Mouse (Mus musculus): ENCODE measurements at regions not wholly inside any gene's neighbourhood (a gene's known extent, or its start where the extent isn't known, plus 50 kb on each side); places are given as distances from the start of the nearest gene placed in this dataset.

GRCm38 (mm10) chr10:44820379-44820778 lies 246.6 kb upstream of the Prep start:
- DNase-seq, result no peak

GRCm38 (mm10) chr10:44819361-44819760 lies 247.6 kb upstream of the Prep start:
- no peak for DNase-seq

GRCm38 (mm10) chr10:44818615-44819014 lies 248.4 kb upstream of the Prep start:
- DNase-seq, result no peak

- DNase-seq, result no peak
Measured at GRCm38 (mm10) chr10:44796205-44796604, 267.9 kb upstream of the Prdm1 start.

- DNase-seq, result no peak
Measured at GRCm38 (mm10) chr10:44785386-44785785, 257.1 kb upstream of the Prdm1 start.

GRCm38 (mm10) chr10:44780381-44780958 lies 252.2 kb upstream of the Prdm1 start:
- DNase-seq, result no peak

GRCm38 (mm10) chr10:44779568-44780207 lies 251.4 kb upstream of the Prdm1 start:
- no peak for DNase-seq

DNA sequence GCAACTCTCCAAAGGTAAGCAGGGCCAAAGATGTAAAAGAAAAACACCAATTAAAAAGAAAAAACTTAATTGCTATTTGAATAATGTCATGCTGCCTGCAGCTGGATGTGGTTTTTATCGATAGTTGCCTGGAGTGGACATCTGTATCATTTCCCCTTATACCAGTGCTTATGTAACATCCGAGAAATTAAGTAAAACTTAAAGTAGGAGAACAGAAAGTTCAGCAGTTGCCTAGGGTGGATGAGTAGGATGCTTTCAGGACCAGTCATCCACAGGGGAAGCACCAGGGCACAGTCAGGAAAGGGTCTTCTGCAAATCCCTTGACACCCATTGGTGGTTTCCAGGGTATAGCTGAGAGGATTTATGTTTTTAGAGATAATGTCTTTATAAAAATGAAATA lies 248.9 kb upstream of the Prdm1 start:
- no peak for DNase-seq

GRCm38 (mm10) chr10:44776175-44776574 lies 247.9 kb upstream of the Prdm1 start:
- DNase-seq, result no peak

- DNase-seq, result no peak
Measured at GRCm38 (mm10) chr10:44765527-44765926, 237.2 kb upstream of the Prdm1 start.

- no peak for DNase-seq
Measured at GRCm38 (mm10) chr10:44763102-44763501, 234.8 kb upstream of the Prdm1 start.

GRCm38 (mm10) chr10:44762068-44762467 lies 233.8 kb upstream of the Prdm1 start:
- no peak for DNase-seq

- no peak for DNase-seq
Measured at GRCm38 (mm10) chr10:44761324-44761723, 233.0 kb upstream of the Prdm1 start.

- no peak for DNase-seq
Measured at GRCm38 (mm10) chr10:44755355-44755957, 227.2 kb upstream of the Prdm1 start.

GRCm38 (mm10) chr10:44754930-44755329 lies 226.6 kb upstream of the Prdm1 start:
- no peak for DNase-seq

DNA sequence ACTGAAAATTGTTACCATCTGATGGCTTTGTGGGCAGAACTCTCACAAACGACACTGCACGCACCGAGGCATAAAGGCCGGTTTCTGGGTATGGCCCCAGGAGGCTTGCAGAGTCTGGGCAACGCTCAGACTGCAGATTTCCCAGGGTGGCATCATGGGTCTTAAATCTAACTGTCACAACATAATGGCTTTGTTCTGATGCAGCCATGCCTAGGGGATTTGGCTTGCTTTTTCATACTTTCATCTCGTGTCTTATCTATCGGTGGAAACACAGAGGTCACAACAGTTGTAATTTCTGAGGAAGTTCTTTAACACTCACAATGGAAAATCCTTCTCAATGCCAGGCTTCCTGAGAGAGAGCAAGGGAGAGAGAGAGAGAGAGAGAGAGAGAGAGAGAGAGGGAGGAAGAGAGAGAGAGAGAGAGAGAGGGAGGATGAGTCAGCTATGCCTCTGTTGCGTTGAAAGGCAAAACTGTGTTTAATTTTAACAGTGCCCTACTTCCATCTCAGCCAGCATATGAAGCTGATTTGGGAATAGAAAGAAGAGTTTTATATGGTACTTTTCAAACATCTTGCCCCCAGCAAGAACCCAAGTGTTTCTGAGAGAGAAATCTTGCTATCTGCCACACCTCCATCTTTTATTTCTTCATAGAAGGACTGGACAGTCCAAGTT lies 224.6 kb upstream of the Prdm1 start:
- no peak for DNase-seq

DNA sequence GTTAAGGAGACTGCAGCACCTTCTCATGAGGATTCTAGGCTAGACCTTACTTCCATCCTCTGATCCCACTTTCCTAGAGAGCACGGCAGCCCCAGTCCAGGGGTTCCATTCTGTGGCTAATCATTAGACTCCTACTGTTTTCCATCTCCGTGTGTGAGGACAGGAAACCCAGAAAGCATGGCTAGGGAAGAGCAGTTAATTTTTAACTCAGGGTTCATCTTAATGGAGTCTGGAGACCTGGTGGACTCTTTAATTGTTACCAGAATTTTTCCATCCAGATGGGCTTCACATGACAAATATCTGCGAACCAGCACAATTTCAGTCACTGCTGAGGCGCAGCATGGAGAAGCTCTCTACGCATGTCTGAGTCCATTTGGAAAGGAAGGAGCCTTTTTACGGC lies 222.8 kb upstream of the Prdm1 start:
- no peak for DNase-seq

GRCm38 (mm10) chr10:44749206-44749605 lies 220.9 kb upstream of the Prdm1 start:
- DNase-seq, result no peak

DNA sequence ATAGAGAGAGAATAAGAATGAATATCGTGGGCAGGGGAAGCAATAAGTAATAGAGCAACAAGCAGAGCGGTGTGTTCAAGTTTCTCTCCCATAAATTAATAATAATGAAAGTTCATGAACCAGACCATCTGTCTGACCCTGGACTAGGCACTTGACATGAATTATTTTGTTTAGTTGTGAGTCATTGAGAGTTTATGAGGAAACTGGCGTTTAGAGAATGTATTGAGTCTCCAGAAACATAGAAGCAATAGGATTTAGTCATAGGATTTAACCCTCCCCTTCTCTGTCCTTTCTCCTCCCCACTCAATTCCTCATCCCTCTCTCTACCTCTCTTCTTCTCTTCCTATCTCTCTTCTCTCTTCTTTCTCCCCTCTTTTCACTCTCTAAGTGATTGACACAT lies 219.1 kb upstream of the Prdm1 start:
- DNase-seq, result no peak

DNA sequence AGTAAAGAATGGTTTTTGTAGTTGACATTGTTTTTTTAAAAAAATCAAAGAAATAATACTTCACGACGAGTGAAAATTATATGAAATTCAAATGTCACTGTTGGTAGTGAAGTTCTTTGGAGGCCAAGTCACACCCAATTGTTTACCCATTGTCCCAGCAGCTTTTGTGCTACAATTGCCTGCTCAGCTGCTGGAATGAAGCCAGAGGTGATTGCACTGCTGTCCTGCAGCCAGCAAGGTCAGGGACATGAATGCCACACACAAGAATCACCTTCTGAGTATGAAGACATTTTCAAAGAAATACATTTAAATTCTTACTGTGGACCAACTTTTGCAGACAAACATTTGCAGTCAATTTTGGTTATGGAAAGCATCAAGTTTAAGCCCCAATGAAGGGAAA lies 215.9 kb upstream of the Prdm1 start:
- DNase-seq, result peak; percentile 20 to 38

DNA sequence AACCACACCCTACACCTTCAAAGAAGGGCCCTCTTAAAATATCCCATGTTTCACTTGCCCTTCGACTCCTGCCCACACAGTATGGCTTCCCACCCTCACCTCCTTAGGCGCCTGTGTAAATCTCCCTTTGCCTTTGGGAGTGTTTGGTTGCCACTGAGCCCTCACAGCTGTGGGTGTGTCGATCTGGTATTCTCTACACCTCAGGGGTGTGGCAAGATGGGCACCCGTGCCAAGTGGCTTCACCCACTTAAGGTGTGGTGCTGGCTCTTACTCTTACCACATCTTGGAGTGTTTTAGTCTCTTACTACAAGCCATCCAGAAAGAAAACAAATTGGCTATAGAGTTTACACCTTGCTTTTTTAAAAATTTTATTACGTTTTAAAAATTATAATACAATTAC lies 205.3 kb upstream of the Prdm1 start:
- no peak for DNase-seq

DNA sequence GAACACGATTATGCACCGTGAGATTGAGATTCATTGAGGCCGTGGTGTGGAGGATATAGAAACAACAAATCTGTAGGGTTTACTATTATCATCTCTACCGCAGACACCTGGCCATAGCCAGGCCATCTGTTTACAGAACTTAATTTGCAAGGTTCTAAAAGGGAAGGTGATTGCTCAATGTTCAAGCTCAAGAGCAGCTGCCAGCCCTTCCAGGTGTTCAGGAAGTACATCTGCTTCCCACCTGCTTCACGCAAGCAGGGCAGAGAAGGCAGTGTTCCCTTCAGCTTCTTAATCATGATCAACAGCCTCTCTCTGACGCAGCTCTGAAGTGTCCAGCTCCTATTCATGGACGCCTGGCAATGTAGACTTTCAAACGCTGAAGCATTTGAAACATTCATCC lies 202.4 kb upstream of the Prdm1 start:
- DNase-seq, result no peak

GRCm38 (mm10) chr10:44728963-44729362 lies 200.7 kb upstream of the Prdm1 start:
- DNase-seq, result no peak

DNA sequence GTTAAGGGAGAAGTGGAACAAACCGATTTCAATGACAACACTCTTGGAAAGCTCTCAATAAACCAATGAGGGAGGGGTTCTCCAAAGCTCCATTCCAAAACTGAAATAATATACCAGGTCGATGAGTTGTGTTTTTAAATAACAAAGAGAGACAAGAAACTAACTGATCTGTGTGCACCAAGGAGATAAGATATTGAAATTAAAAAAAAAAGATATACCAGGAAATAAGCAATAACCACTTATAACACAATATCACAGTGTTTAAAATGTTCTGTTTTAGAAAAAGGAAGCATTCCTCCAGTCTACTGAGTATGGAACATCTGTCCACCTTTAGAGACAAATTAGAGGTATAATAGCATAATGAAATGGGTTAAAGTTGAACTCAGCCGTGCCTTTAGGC lies 196.3 kb upstream of the Prdm1 start:
- DNase-seq, result no peak

Data from lung, postnatal 4 days (tissue).